Mouse (Mus musculus): ENCODE measurements around the gene Ddx59.

The Ddx59 gene

DNA sequence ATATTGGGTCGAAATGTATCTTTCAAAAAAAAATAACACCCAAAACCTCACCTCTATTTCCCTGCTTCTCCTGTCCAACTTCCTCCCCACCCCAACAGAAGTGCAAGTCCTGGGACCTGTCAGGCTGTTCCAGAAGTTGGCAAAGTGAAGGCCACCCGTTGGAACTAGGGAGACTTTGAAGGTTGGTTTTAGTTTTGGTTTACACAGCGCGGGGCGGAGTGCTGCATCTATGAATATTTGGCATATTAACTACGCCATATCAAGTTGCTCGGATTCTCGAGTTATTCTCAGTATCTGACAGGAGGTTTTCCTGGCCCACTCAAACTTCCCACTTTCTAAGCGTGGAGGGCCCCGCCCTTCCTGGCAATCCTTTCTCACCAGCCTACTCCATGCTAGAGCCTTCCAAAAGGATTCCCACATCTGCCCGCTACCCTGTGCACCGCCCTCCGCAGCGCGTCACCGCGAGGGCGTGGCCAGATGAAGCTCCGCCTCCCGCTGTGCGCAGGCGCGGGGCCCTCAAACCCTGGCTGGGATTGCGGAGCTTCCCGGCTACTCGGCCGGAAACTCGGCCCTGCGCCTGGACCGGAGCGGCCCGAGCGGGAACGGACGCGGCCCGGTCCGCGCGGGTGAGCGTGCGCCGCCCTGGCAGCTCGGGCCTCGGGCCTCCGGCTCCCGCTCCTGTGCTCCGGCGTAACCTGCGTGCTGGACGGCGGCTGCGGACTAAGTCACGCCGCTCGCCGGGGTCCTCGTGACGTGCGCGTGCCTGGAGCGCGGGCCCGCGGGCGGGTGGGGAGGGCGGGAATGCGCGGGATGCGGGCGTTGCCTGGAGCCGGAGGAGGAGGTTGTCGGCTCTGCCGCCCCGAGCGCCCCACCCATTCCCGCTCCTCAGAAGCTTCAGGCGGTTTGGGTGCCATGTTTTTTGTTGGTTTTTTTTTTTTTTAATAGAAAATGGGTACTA is at the start of gene Ddx59:
Ddx59 (plus strand) TSS at position 474 of the 958 bp plus-strand sequence.
- DNase-seq (ENCODE audit: low spot score): peak; percentile 86

DNA sequence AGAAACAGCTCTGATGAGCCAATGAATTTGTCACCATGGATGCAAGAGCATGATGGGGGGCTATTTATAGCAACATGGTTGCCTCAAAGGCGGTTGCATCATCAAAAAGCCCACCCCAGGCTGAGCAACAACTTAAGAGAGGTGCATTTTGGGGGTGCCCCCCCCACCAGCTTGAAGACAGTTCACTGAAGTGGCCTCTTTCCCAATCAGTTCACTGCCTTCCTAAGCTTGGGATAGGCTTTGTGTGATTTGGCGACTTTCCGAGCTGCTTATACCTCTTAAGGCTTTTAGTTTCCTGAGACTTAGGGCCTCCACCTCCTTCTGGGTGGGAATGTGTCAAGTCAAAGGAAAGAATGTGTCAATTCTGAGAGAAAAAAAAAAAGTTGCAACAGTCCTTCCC is 49.1 kb upstream of the Ddx59 start:
- DNase-seq (ENCODE audit: low spot score): no peak

DNA sequence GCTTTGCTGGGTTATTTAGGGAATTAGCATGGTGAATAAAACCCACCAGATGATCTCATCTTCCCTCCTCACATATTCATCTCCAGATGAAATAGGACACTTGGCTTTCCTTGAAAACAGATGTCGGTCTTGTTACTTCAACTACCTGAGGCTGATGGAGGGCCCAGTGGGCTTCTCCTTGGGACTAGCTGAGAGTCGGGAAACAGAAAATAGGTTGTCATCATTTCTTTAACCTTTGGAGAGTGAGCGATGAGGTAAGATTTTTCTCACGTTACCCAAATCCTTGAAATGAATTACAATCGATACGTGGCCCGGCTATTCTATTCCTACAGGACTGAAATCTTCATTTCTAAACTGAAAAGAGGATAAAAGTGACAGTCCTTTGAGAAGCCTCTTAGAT is 35.8 kb upstream of the Ddx59 start:
- DNase-seq (ENCODE audit: low spot score): no peak

DNA sequence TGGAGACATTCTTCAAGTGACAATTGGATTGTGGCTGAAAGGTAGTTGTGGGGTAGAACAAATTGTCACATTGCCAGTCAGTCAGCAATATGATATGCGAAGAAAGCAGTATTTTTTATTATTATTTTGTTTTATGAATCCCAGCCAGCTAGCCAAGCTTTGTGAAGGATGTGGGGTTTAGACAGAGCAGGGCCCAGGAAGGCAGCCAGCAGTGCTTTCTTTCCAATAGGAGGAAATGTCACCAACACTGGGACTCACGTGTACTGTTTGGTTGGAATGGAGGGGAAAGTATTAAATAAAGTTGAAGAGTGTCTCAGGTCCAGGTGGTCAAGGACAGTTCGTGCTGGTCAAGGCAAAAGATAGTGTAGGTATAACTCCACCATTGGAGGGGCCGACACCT is 34.9 kb upstream of the Ddx59 start:
- DNase-seq (ENCODE audit: low spot score): no peak

DNA sequence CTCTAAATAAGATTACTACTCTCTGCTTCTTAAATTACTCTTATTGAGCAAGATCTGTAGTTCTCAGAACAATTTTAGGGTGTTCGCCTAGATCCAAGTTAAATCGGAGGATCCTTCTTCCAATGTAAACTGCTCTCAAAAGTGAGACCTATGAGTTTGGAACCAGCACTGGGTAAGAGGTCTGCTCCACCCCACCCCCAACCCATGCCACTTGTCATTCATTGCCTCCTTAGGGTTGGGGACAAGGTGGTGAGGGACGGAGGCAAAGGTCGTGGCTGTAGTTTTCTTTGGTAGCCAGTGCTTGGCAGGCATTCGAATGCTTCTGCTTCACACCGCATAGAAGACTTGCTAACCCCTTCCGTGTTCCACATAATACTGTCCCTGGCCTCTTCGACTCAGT is 34.5 kb upstream of the Ddx59 start:
- DNase-seq (ENCODE audit: low spot score): no peak

DNA sequence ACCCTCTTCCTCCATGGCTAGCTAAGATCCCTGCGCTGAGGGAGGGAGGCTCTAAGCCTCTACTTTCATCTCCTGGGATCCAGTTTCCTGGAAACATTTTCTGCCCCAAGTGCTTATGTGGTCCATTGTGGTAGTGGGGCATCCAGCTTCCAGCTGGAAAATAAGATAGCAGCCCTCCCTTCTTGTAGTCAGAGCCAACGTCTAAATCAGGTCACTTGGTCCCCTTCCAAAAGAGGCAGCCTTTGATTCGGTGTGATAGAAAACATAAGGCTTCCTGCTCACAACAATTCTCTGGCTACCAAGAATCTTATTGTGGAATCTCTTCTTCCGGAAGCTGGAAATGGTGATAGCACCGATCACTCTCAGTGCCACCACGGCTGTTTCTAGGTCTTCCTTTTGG is 33.9 kb upstream of the Ddx59 start:
- DNase-seq (ENCODE audit: low spot score): no peak

DNA sequence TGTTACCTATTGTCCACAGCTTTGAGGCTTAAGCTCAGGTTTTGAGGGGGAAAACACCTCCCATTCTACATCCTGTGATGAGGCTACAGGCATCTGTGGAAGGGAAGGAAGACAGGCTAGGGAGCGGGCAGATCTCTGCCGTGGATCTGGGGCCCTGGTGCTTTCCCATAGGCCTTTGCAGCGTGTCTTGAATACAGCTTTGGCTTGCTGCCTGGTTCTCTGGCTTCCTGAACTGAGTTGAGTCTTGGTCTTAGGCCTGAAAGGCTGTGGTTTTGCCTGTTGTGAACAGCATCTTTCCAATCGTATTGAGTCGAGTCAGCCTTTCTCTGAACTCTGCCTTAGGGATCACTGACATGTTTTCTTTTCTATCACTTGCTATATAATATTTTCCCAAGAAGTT is 33.5 kb upstream of the Ddx59 start:
- DNase-seq (ENCODE audit: low spot score): no peak

DNA sequence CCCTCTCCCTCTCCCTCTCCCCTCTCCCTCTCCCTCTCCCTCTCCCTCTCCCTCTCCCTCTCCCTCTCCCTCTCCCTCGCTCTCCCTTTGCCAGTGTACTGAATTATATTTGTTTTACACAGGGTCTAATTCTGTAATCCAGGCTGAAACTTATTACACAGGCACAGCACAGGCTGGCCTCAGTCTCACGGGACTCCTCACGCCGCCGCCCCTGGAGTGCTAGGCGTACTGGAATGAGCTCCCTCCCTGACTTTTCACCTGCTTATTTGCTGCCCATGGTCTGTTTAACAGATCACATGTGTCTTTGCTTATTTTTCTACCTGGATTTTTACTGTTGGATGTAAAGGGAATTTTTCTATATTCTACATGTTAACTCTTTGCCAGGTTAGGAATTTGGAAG is 28.2 kb upstream of the Ddx59 start:
- no peak for DNase-seq (ENCODE audit: low spot score)

DNA sequence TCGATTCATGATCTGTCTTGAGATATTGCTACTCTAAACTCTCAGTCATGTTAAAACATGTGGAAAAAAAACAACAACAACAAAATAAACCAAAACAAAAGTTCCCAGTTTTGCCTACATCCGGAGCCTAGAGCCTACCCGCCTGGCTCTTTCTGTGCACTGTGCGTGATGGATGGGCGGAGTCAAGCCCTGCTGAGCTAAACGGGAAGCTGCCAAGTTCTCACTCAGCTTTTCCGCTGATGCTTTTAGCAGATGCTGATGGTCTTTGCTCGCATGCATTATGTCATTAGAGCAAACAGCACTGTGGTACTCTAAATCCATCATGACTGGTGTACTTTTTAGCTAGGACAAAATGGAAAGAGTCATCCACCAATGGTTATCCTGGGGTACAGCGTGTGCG is 20.6 kb upstream of the Ddx59 start:
- no peak for DNase-seq (ENCODE audit: low spot score)

DNA sequence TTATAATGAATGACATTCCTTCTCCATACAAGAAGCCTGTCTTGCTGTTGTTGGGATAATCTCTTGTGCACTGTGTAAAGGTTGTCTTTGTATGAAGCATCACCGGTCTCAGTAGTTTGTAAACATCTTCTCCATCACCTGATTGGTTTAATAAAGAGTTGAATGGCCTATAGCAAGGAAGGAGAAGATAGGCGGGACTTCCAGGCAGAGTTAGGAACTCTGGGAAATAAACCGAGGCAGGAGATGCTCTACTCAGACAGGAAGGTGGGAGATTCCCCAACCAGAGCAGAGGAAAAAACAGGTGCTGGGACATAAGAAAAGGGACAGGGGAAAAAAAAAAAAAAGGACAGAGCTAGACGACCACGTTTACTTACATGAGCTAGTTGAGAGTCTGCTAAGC is 20.0 kb upstream of the Ddx59 start:
- no peak for DNase-seq (ENCODE audit: low spot score)

DNA sequence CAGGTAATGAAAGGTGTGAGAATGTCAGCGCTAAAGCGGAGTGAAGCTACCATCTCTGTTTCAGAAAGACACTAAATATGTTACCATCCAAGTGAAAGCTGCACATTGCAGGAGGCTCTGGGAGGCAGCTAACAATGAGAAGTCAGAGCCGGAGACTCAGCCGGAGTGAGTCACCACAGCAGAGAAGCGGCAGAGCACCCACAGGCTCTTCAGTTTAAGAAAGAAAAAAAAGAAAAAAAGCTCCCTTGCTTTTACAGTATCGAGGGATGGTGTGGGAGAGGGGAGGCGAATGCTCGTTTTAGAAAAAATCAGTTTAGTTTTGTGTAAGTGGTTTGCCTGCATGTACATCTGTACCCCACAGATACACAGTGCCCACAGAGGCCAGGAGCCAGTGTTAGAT is 13.8 kb upstream of the Ddx59 start:
- no peak for DNase-seq (ENCODE audit: low spot score)

DNA sequence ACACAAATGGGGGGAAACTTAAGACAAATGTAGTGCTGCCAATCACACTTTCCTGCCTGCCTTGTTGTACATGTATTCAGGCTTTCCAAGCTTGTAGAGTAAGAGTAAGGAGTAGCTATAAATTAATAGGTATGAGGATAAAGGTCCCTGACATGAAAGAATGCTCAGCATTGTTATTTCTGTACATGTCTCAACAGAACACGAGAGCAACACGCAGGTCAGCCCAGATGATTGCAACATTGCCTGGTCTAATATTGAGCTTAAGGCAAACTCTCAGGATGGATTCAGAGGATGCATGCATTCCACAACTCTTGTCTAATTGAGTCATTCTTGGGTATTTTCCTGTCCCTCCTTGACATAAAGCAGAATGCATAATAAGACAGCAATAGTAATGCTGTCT is 5.4 kb upstream of the Ddx59 start:
- DNase-seq (ENCODE audit: low spot score): no peak

DNA sequence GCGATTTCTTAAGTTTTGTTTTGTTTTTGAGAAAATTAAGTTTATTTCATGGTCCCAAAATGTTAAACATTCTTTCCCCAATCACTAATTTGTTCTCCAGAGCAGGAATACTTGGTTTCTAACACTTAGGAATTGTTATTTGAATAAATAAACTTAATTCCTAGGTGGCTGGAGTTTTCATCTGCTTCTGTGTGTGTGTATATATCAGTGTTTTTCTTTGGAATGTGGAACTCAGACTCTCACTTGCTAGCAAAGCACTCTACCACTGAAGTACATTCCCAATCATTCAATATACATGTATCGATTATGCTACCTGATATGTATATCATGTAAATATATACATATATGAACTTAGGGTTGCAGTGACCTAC is 670 bp downstream of the Ddx59 start:
- DNase-seq (ENCODE audit: low spot score): no peak

DNA sequence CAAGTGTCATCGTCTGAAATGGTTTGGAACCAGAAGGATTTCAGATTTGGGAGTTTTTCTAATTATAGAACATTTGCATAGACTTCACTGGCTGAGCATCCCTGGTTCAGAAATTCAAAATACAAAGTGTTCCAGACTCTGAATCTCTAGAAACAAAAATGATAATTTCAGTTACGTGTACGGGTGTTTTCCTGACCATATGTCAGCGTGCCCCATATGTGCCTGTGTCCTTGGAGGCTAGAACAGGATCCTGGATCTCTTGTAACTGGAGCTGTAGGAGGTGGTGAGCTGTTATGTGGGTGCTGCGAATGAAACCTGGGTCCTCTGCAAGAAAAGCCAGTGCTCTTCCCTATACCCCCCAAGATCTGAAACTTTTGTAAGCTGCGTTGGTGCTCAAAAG is 3.3 kb downstream of the Ddx59 start:
- no peak for DNase-seq (ENCODE audit: low spot score)

DNA sequence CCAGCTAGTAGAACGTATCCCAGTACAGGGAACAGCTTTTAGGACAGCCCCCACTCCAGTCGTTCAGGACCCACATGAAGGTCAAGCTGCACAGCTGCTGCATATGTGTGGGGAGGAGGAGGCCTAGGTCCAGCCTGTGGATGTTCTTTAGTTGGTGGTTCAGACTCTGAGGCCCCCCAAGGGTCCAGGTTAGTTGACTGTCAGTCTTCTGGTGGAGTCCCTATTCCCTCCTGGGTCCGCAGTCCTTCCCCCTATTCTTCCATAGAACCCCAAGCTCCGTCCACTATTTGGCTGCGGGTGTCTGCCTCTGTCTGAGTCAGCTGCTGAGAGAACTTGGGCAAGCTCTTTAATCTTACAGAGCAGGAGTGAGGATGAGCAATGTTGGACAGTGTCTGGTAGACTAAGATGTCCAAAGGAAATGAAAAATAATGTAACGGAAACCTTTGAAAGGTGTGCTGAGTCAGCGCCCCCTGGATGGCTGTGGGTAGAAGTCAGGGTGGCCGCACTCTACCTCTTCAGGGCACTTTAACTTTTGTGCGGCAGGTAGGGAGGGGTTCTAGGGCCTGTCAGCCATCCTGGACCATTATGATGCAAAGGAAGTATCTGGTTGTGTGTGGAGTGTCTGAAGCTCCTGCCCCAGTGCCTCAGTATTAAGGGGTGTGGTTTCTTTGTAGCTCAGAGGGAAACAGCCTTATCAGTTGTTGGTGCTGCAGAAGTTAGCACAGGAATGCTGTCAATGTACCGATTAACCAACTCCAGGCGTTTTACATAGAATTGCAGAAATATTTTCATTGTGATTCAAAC is 12.3 kb downstream of the Ddx59 start:
- DNase-seq (ENCODE audit: low spot score): no peak

DNA sequence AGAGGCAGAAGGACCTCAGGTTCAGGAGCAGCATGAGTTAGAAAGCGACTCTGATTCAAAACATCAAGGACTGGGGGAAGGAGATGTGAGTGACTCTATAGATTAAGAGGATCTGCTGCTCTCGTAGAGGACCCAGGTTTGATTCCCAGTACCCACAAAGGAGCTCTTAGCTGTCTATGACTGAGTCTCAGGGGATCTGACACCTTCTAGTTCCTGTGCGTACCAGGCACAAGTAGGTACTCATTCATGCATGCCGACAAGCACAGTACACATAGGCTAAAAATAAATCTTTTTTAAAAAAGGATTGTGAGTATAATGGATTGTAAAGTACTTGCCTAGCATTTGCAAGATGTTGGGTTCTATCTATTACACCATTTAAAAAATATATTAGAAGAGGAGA is 13.9 kb downstream of the Ddx59 start:
- DNase-seq (ENCODE audit: low spot score): no peak

DNA sequence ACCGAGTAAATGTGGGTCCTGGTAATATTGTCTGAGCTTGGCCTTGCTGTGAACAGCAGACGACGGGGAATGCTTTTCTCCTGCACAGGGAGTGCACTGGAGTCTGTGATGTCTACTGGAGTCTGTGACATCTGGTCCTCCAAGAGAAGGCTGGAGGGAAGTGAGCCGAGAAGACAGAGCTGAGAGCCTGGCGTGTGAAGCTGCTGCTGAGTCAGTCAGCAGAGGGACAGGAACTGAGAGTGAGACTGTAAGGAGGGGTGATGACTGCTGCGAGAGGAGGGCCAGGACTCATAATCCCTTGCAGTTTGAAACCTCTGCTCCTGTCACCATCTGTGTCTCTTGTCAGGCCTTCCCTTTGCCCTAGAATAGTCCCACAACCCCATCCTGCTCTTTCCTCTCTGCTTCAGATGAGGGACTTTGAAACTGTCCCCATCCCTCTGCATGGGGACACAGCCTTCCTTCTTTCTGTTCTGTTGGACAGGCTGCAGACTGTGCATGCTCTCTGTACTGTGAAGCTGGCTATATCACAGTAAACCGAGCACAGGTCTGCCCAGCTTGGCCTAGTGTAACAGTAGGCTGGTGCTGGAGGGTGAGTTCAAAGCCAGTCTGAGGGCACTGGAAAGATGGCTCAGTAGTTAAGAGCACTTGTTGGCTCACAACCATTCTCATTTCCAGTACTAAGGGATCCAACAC is 15.2 kb downstream of the Ddx59 start:
- no peak for DNase-seq (ENCODE audit: low spot score)

DNA sequence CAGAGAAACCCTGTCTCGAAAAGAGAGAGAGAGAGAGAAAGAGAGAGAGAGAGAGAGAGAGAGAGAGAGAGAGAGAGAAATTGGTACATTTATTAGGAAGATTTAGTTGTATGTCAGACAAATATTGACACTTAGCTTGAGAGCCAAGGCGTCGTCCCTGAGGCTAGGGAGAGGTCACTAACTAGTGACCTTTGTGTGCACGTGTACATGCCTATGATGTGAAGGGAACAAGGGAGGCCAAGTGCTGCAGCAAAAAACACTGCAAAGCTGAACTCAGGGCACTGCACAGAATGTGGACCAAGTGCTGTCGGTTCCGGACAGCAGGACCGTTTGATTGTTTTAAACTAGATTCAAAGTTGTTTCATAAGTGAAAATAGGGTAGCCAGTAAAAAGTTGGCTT is 25.7 kb downstream of the Ddx59 start:
- DNase-seq (ENCODE audit: low spot score): no peak

DNA sequence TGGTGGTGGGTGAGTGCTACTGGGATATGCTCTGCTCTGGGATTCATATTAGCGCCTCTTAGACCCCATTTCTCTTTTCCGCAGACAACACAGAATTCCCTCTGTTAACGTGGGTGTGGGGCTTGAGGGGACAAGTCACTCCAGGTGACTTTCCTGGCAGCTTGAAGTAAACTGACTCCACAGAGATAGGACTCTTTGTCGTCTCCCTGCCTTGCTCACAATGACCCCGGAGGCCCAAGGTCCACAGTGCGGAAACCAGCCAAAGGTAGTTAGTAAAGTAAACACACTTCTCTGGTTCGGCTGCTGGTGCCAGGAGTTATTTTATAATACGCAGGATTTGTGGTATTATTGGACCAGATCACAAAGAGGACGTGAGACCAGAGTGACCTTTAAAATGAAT is 27.7 kb downstream of the Ddx59 start:
- no peak for DNase-seq (ENCODE audit: low spot score)

DNA sequence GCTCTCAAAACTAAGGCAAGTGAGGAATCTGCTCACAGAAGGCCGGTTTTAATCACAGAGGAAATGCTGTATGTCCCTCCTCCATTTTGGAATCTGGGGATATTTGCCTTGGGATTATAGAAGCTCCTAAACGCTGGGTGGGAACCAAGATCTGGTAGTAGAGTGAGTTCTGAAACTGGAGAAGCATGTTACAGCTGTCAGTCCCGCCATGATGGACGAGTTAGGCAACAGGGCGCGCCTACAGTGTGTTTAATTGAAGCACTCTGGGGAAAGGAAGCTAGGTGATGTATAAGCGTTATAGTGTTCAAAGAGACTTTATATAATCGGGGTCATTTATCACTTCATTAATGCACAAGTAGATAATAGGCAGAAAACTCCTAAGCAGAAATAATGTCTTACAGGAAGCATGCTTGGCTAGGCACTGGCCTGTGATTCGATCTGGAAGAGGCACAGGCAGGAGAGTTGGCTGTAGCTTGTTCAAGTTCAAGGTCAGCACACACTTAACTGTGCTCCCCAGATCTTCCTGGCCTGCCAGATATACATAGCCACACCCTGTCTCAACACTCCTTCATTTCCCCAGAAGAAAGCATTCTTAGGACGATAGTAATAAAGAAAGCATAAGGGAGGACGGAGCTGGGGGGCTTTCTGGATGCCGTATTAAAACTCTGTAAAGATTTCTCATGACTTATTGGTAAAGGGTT is 29.6 kb downstream of the Ddx59 start:
- no peak for DNase-seq (ENCODE audit: low spot score)

DNA sequence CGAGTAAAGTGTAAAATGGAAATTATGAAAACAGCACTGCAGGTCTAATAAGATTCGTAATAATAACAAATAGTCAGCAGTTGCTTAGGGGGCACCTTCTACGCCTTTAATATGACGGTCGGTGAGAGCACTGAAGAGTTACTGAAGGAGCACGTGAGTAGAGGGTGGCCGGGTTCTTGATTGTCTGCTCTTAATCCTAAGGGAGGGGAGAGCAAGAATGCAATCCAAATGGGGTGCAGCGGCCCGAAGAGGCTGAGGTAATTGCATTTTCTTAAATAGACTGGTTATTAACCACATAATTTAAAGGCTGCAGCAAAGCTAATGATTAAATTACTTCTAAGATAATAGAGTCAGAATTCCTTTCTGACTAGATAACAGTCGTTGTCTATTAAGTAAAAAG is 31.9 kb downstream of the Ddx59 start:
- no peak for DNase-seq (ENCODE audit: low spot score)

DNA sequence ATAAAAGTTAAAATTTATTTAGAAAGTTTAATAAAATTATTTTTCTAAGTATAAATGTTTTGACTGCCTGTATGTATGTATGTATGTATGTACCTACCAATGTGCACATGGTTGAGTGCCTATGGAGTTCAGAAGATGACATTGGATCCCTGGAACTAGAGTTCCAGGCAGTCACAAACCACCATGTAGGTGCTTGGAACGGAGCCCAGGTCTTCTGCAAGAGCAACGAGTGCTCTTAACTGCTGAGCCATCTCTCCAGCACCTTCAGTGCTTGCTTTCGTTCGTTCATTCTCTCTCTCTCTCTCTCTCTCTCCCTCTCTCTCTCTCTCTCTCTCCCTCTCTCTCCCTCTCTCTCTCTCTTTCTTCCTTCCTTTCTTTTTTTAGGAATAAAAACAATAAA is 32.3 kb downstream of the Ddx59 start:
- DNase-seq (ENCODE audit: low spot score): no peak
